Mouse (Mus musculus) kidney, embryonic 16.5 days (tissue): ENCODE data around the gene Hoxb7. TPM values are rescaled to one million over a fixed set of nuclear protein-coding genes. Genes with fewer than 3 reads are reported as not detected.
A peak's percentile ranks its signal among the peaks of the same experiment; 100 is the strongest.

Source experiments
- ATAC-seq: fragments of 200-750 bp; cut with Nextera tagmentation; 2 replicates; pipeline ENCODE4 v1.8.0; 2017; ENCODE audit warnings: moderate TSS enrichment; ENCODE audit not compliant: low FRiP score, low TSS enrichment
- H3K27ac ChIP-seq: fragments of 300-500 bp; sonication (generic); 2 replicates; pipeline ENCODE4 v1.5.1; 2014; ENCODE audit warnings: low read length
- H3K27me3 ChIP-seq: fragments of 300-500 bp; sonication (generic); 2 replicates; pipeline ENCODE4 v1.6.1; 2014; ENCODE audit warnings: low read length, control low read depth, mixed read lengths; ENCODE audit not compliant: insufficient read depth
- H3K36me3 ChIP-seq: fragments of 300-500 bp; sonication (generic); 2 replicates; pipeline ENCODE4 v1.6.1; 2014; ENCODE audit warnings: low read length, control low read depth, mixed read lengths; ENCODE audit not compliant: insufficient read depth
- H3K4me1 ChIP-seq: fragments of 300-500 bp; sonication (generic); 2 replicates; pipeline ENCODE4 v1.6.1; 2014; ENCODE audit warnings: low read length, control low read depth, mixed read lengths; ENCODE audit not compliant: insufficient read depth
- H3K4me2 ChIP-seq: fragments of 300-500 bp; sonication (generic); replicated peaks from 2 replicates; pipeline ENCODE4 v1.6.1; 2014; ENCODE audit warnings: low read depth, low read length
- H3K4me3 ChIP-seq: fragments of 300-500 bp; sonication (generic); 2 replicates; pipeline ENCODE4 v1.5.1; 2014; ENCODE audit warnings: mild to moderate bottlenecking, low read length
- H3K9ac ChIP-seq: fragments of 300-500 bp; sonication (generic); replicated peaks from 2 replicates; pipeline ENCODE4 v1.6.1; 2014; ENCODE audit warnings: low read length
- H3K9me3 ChIP-seq: fragments of 300-500 bp; sonication (generic); 2 replicates; pipeline ENCODE4 v1.6.1; 2016; ENCODE audit warnings: low read length, control low read depth
- WGBS: fragments of 180-500 bp; shearing (Covaris S2); extraction: QIAGEN DNeasy Blood & Tissue Kit; methylation state at CpG from one replicate; pipeline ENCODE4 v1.1.7; 2014; 5-methylcytosine and 5-hydroxymethylcytosine counted together
- polyA plus RNA-seq: library from polyadenylated mRNA; unstranded; fragments of >200 nt; fragmentation: Nextera tagmentation; extraction: Ambion mirVana; gene quantifications from 2 replicates; pipeline ENCODE4 v1.2.1, GENCODE M21; 2015

Hoxb7 gene
- polyA plus RNA-seq, 1 experiment from 2014 or later = 60.9 TPM

- 0 out of 2 replicates have a peak, but pooled peaks have one; percentile 25 for ATAC-seq
- H3K9ac ChIP-seq = peak within 1 kb of the TSS; percentile 98
Observed at GRCm38 (mm10) chr11:96291681-96292564, 5.5 kb downstream of the Hoxb7 start, which contains the start of gene Hoxb6. Gene Hoxb6, plus strand, starts transcription at chr11:96292476.

GRCm38 (mm10) chr11:96292565-96293301 is 6.3 kb downstream of the Hoxb7 start:
- peak overlapping the region; percentile 99 for H3K27ac ChIP-seq

More at GRCm38 (mm10) chr11:96291681-96292564, 5.5 kb downstream of the Hoxb7 start, which contains the start of gene Hoxb6:
- Histone ChIP-seq H3K9me3 (no peaks in the 10 kb centered on the region), H3K27me3 (no peaks in the 10 kb centered on the region), H3K4me3 (peak within 1 kb of the TSS; percentile 71), H3K4me2 (peak within 1 kb of the TSS; percentile 90), H3K36me3 (no peaks in the 10 kb centered on the region), H3K4me1 (peaks cover 52% of the 10 kb centered on the region), H3K27ac (peak within 1 kb of the TSS; percentile 99)
- WGBS = 2% methylated on average over 22 of the region's 22 CpGs

GRCm38 (mm10) chr11:96293302-96293921 is 7.0 kb downstream of the Hoxb7 start:
- H3K4me1 ChIP-seq = peaks cover 56% of the 10 kb centered on the region
- no peaks in the 10 kb centered on the region for H3K36me3 ChIP-seq
- peak overlapping the region; percentile 98 for H3K9ac ChIP-seq
- H3K27ac ChIP-seq = peak overlapping the region; percentile 99
- no peaks in the 10 kb centered on the region for H3K27me3 ChIP-seq
- peak overlapping the region; percentile 90 for H3K4me2 ChIP-seq
- ATAC-seq = no peak
- 2% methylated on average over 22 of the region's 22 CpGs for WGBS
- peak overlapping the region; percentile 71 for H3K4me3 ChIP-seq
- H3K9me3 ChIP-seq = no peaks in the 10 kb centered on the region

More at GRCm38 (mm10) chr11:96292565-96293301, 6.3 kb downstream of the Hoxb7 start:
- peak overlapping the region; percentile 71 for H3K4me3 ChIP-seq
- H3K9ac ChIP-seq = peak overlapping the region; percentile 98
- no peaks in the 10 kb centered on the region for H3K27me3 ChIP-seq
- H3K36me3 ChIP-seq = no peaks in the 10 kb centered on the region
- peak overlapping the region; percentile 90 for H3K4me2 ChIP-seq
- H3K4me1 ChIP-seq = peaks cover 55% of the 10 kb centered on the region
- ATAC-seq = no peak
- H3K9me3 ChIP-seq = no peaks in the 10 kb centered on the region
- under 1% methylated on average over 12 of the region's 12 CpGs for WGBS

- Histone ChIP-seq H3K9ac (peak overlapping the region; percentile 98), H3K9me3 (no peaks in the 10 kb centered on the region), H3K27ac (peak overlapping the region; percentile 99), H3K4me2 (peak overlapping the region; percentile 90), H3K4me3 (peak overlapping the region; percentile 71), H3K27me3 (no peaks in the 10 kb centered on the region), H3K4me1 (peaks cover 53% of the 10 kb centered on the region), H3K36me3 (no peaks in the 10 kb centered on the region)
- under 1% methylated on average over 32 of the region's 32 CpGs for WGBS
- 0 out of 2 replicates have a peak, but pooled peaks have one; percentile 31 for ATAC-seq
Observed at GRCm38 (mm10) chr11:96294245-96295091, 8.0 kb downstream of the Hoxb7 start.

- peak overlapping the region; percentile 98 for H3K9ac ChIP-seq
- no peaks in the 10 kb centered on the region for H3K36me3 ChIP-seq
- H3K4me1 ChIP-seq = peaks cover 54% of the 10 kb centered on the region
- peak; percentile 41 for ATAC-seq
- under 1% methylated on average over 30 of the region's 30 CpGs for WGBS
- peak overlapping the region; percentile 99 for H3K27ac ChIP-seq
- peak overlapping the region; percentile 90 for H3K4me2 ChIP-seq
- no peaks in the 10 kb centered on the region for H3K9me3 ChIP-seq
- H3K27me3 ChIP-seq = no peaks in the 10 kb centered on the region
- peak overlapping the region; percentile 71 for H3K4me3 ChIP-seq
Observed at GRCm38 (mm10) chr11:96295092-96295835, 8.8 kb downstream of the Hoxb7 start.

GRCm38 (mm10) chr11:96296997-96297396 is 10.6 kb downstream of the Hoxb7 start:
- Histone ChIP-seq H3K4me3 (peak overlapping the region; percentile 71), H3K4me2 (peak overlapping the region; percentile 90), H3K27me3 (no peaks in the 10 kb centered on the region), H3K27ac (peak overlapping the region; percentile 99), H3K9ac (peak overlapping the region; percentile 98), H3K36me3 (0 out of 2 replicates have a peak, but pooled peaks cover 5% of the 10 kb centered on the region), H3K4me1 (peaks cover 56% of the 10 kb centered on the region), H3K9me3 (no peaks in the 10 kb centered on the region)
- WGBS = 25% methylated on average over 2 of the region's 2 CpGs
- ATAC-seq = no peak

- H3K9ac ChIP-seq = peak overlapping the region; percentile 98
- WGBS = 31% methylated on average over 3 of the region's 3 CpGs
Observed at GRCm38 (mm10) chr11:96297428-96297827, 11.0 kb downstream of the Hoxb7 start.

GRCm38 (mm10) chr11:96297968-96298635 is 11.7 kb downstream of the Hoxb7 start:
- H3K4me3 ChIP-seq = peak overlapping the region; percentile 71

More at GRCm38 (mm10) chr11:96297428-96297827, 11.0 kb downstream of the Hoxb7 start:
- H3K36me3 ChIP-seq = 0 out of 2 replicates have a peak, but pooled peaks cover 5% of the 10 kb centered on the region
- peak overlapping the region; percentile 99 for H3K27ac ChIP-seq
- H3K9me3 ChIP-seq = no peaks in the 10 kb centered on the region
- no peak for ATAC-seq
- H3K4me1 ChIP-seq = peaks cover 60% of the 10 kb centered on the region
- peak overlapping the region; percentile 90 for H3K4me2 ChIP-seq
- no peaks in the 10 kb centered on the region for H3K27me3 ChIP-seq
- peak overlapping the region; percentile 71 for H3K4me3 ChIP-seq

More at GRCm38 (mm10) chr11:96297968-96298635, 11.7 kb downstream of the Hoxb7 start:
- WGBS = 10% methylated on average over 11 of the region's 11 CpGs
- Histone ChIP-seq H3K4me1 (peaks cover 66% of the 10 kb centered on the region), H3K27ac (peak overlapping the region; percentile 99), H3K27me3 (no peaks in the 10 kb centered on the region), H3K9me3 (no peaks in the 10 kb centered on the region), H3K9ac (peak overlapping the region; percentile 98), H3K4me2 (peak overlapping the region; percentile 90), H3K36me3 (0 out of 2 replicates have a peak, but pooled peaks cover 5% of the 10 kb centered on the region)
- no peak for ATAC-seq
